Mouse (Mus musculus): ENCODE measurements around the gene Aldh3a1. TPM values are rescaled to one million over a fixed set of nuclear protein-coding genes. Genes with fewer than 3 reads are reported as not detected.
"Not testable (repeated sequence)": the region's sequence is repeated elsewhere in the genome, so short reads cannot be mapped to it uniquely, and the experiment has no call there.

Aldh3a1 gene
- polyA plus RNA-seq, 1 experiment from 2014 or later: 0.15 TPM

- H3K9me3 ChIP-seq (ENCODE audit: control insufficient read depth, low read length); ATAC-seq; H3K27me3 ChIP-seq (replicated peaks; ENCODE audit: control insufficient read depth, insufficient read depth, low read length); H3K27ac ChIP-seq (ENCODE audit: low read length); H3K36me3 ChIP-seq (ENCODE audit: control insufficient read depth, insufficient read depth): not testable (repeated sequence)
- peak overlapping the region; percentile 77 for H3K4me2 ChIP-seq (ENCODE audit: low read length)
- peak overlapping the region; percentile 100 for H3K4me3 ChIP-seq (replicated peaks; ENCODE audit: low read length)
- 14% methylated on average over 15 of the region's 15 CpGs for WGBS
- H3K9ac ChIP-seq (replicated peaks; ENCODE audit: low read depth, low read length): peak overlapping the region; percentile 100; the same call in 1 of the 2 replicates
- peaks cover 50% of the 10 kb centered on the region for H3K4me1 ChIP-seq (replicated peaks; ENCODE audit: control insufficient read depth, insufficient read depth, low read length)
Measured at GRCm38 (mm10) chr11:61173477-61173876, 33.9 kb upstream of the Aldh3a1 start.

DNA sequence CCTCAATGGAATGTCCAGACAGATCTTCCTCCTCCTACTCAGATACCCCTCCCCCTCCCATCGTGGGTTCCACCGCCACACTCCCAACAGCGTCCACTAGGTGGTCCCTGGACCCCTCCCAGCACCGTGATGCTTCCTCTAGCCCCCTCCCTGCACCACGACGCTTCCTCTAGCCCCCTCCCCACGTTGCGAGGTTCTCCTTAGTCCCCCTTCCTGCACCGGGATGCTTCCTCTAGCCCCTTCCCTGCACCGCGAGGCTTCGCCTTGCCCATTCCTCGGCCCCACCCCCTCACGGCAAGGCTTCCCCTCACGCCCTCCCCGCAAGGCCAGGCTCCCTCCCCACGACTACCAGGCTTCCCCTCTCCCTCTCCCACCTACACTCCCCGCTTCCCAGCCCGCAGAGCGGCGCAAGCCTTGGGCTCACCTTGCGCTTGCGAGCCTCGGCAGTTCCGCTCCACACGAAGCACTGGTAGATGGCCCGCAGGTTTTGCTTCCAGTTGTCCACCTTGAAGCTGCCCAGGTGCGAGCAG lies 33.0 kb upstream of the Aldh3a1 start:
- Histone ChIP-seq H3K4me2 (ENCODE audit: low read length) (peak overlapping the region; percentile 77), H3K4me3 (replicated peaks; ENCODE audit: low read length) (peak overlapping the region; percentile 100), H3K4me1 (replicated peaks; ENCODE audit: control insufficient read depth, insufficient read depth, low read length) (peaks cover 42% of the 10 kb centered on the region), H3K27me3 (replicated peaks; ENCODE audit: control insufficient read depth, insufficient read depth, low read length) (no peaks in the 10 kb centered on the region), H3K27ac (ENCODE audit: low read length) (peak overlapping the region; percentile 100), H3K9ac (replicated peaks; ENCODE audit: low read depth, low read length) (peak overlapping the region; percentile 100), H3K36me3 (ENCODE audit: control insufficient read depth, insufficient read depth) (no peaks in the 10 kb centered on the region), H3K9me3 (ENCODE audit: control insufficient read depth, low read length) (no peaks in the 10 kb centered on the region)
- ATAC-seq: peak; percentile 22
- WGBS: 0% methylated on average over 28 of the region's 28 CpGs

GRCm38 (mm10) chr11:61174821-61175658 lies 32.3 kb upstream of the Aldh3a1 start, which contains the start of gene Usp22:
TSS of gene Usp22 (minus strand) at chr11:61175055.
- Histone ChIP-seq H3K9me3 (ENCODE audit: control insufficient read depth, low read length) (no peaks in the 10 kb centered on the region), H3K4me1 (replicated peaks; ENCODE audit: control insufficient read depth, insufficient read depth, low read length) (peaks cover 38% of the 10 kb centered on the region), H3K36me3 (ENCODE audit: control insufficient read depth, insufficient read depth) (no peaks in the 10 kb centered on the region), H3K4me2 (ENCODE audit: low read length) (peak within 1 kb of the TSS; percentile 77), H3K9ac (replicated peaks; ENCODE audit: low read depth, low read length) (peak within 1 kb of the TSS; percentile 100), H3K4me3 (replicated peaks; ENCODE audit: low read length) (peak within 1 kb of the TSS; percentile 100), H3K27me3 (replicated peaks; ENCODE audit: control insufficient read depth, insufficient read depth, low read length) (no peaks in the 10 kb centered on the region), H3K27ac (ENCODE audit: low read length) (peak within 1 kb of the TSS; percentile 100)
- ATAC-seq: peak; percentile 95
- WGBS: under 1% methylated on average over 68 of the region's 69 CpGs

GRCm38 (mm10) chr11:61175778-61176177 lies 31.6 kb upstream of the Aldh3a1 start:
- Histone ChIP-seq H3K4me1 (replicated peaks; ENCODE audit: control insufficient read depth, insufficient read depth, low read length) (peaks cover 30% of the 10 kb centered on the region), H3K4me2 (ENCODE audit: low read length) (peak overlapping the region; percentile 30), H3K4me3 (replicated peaks; ENCODE audit: low read length) (no peak overlapping the region), H3K27ac (ENCODE audit: low read length) (peak overlapping the region; percentile 75), H3K9ac (replicated peaks; ENCODE audit: low read depth, low read length) (no peak overlapping the region), H3K36me3 (ENCODE audit: control insufficient read depth, insufficient read depth) (no peaks in the 10 kb centered on the region), H3K9me3 (ENCODE audit: control insufficient read depth, low read length) (no peaks in the 10 kb centered on the region), H3K27me3 (replicated peaks; ENCODE audit: control insufficient read depth, insufficient read depth, low read length) (no peaks in the 10 kb centered on the region)
- no peak for ATAC-seq
- WGBS: 76% methylated on average over 5 of the region's 5 CpGs

- Histone ChIP-seq H3K27ac (ENCODE audit: low read length) (peak overlapping the region; percentile 75), H3K36me3 (ENCODE audit: control insufficient read depth, insufficient read depth) (no peaks in the 10 kb centered on the region), H3K9me3 (ENCODE audit: control insufficient read depth, low read length) (no peaks in the 10 kb centered on the region), H3K4me2 (ENCODE audit: low read length) (no peak overlapping the region), H3K27me3 (replicated peaks; ENCODE audit: control insufficient read depth, insufficient read depth, low read length) (no peaks in the 10 kb centered on the region), H3K4me1 (replicated peaks; ENCODE audit: control insufficient read depth, insufficient read depth, low read length) (peaks cover 27% of the 10 kb centered on the region), H3K4me3 (replicated peaks; ENCODE audit: low read length) (no peak overlapping the region), H3K9ac (replicated peaks; ENCODE audit: low read depth, low read length) (no peak overlapping the region)
- ATAC-seq: no peak
- 88% methylated on average over 1 of the region's 1 CpGs for WGBS
Measured at GRCm38 (mm10) chr11:61176321-61176720, 31.0 kb upstream of the Aldh3a1 start.

- ATAC-seq: peak; percentile 38; the same call in 1 of the 2 replicates
- H3K27me3 ChIP-seq (replicated peaks; ENCODE audit: control insufficient read depth, insufficient read depth, low read length): no peaks in the 10 kb centered on the region
- no peaks in the 10 kb centered on the region for H3K36me3 ChIP-seq (ENCODE audit: control insufficient read depth, insufficient read depth)
- H3K4me2 ChIP-seq (ENCODE audit: low read length): no peak overlapping the region
- no peaks in the 10 kb centered on the region for H3K9me3 ChIP-seq (ENCODE audit: control insufficient read depth, low read length)
- H3K4me3 ChIP-seq (replicated peaks; ENCODE audit: low read length): no peak overlapping the region
- H3K4me1 ChIP-seq (replicated peaks; ENCODE audit: control insufficient read depth, insufficient read depth, low read length): peaks cover 6% of the 10 kb centered on the region
- 72% methylated on average over 3 of the region's 3 CpGs for WGBS
- H3K9ac ChIP-seq (replicated peaks; ENCODE audit: low read depth, low read length): no peak overlapping the region
- peak overlapping the region; percentile 81 for H3K27ac ChIP-seq (ENCODE audit: low read length)
Measured at GRCm38 (mm10) chr11:61180361-61180760, 27.0 kb upstream of the Aldh3a1 start.

GRCm38 (mm10) chr11:61181624-61182023 lies 25.7 kb upstream of the Aldh3a1 start:
- Histone ChIP-seq H3K27me3 (replicated peaks; ENCODE audit: control insufficient read depth, insufficient read depth, low read length) (no peaks in the 10 kb centered on the region), H3K4me1 (replicated peaks; ENCODE audit: control insufficient read depth, insufficient read depth, low read length) (peaks cover 2% of the 10 kb centered on the region; the same call in 1 of the 2 replicates), H3K4me3 (replicated peaks; ENCODE audit: low read length) (no peak overlapping the region), H3K9me3 (ENCODE audit: control insufficient read depth, low read length) (no peaks in the 10 kb centered on the region), H3K27ac (ENCODE audit: low read length) (no peak overlapping the region), H3K9ac (replicated peaks; ENCODE audit: low read depth, low read length) (no peak overlapping the region), H3K4me2 (ENCODE audit: low read length) (no peak overlapping the region), H3K36me3 (ENCODE audit: control insufficient read depth, insufficient read depth) (no peaks in the 10 kb centered on the region)
- ATAC-seq: no peak

GRCm38 (mm10) chr11:61183820-61184219 lies 23.5 kb upstream of the Aldh3a1 start:
- Histone ChIP-seq H3K27ac (ENCODE audit: low read length) (no peak overlapping the region), H3K4me1 (replicated peaks; ENCODE audit: control insufficient read depth, insufficient read depth, low read length) (peaks cover 2% of the 10 kb centered on the region; the same call in 1 of the 2 replicates), H3K4me3 (replicated peaks; ENCODE audit: low read length) (no peak overlapping the region), H3K27me3 (replicated peaks; ENCODE audit: control insufficient read depth, insufficient read depth, low read length) (no peaks in the 10 kb centered on the region), H3K9ac (replicated peaks; ENCODE audit: low read depth, low read length) (no peak overlapping the region), H3K36me3 (ENCODE audit: control insufficient read depth, insufficient read depth) (no peaks in the 10 kb centered on the region), H3K9me3 (ENCODE audit: control insufficient read depth, low read length) (no peaks in the 10 kb centered on the region), H3K4me2 (ENCODE audit: low read length) (no peak overlapping the region)
- no peak for ATAC-seq
- 75% methylated on average over 1 of the region's 1 CpGs for WGBS

- H3K4me3 ChIP-seq (replicated peaks; ENCODE audit: low read length): no peak overlapping the region
- no peak overlapping the region for H3K9ac ChIP-seq (replicated peaks; ENCODE audit: low read depth, low read length)
- ATAC-seq: no peak
- H3K4me2 ChIP-seq (ENCODE audit: low read length): no peak overlapping the region
- no peaks in the 10 kb centered on the region for H3K4me1 ChIP-seq (replicated peaks; ENCODE audit: control insufficient read depth, insufficient read depth, low read length)
- WGBS: 64% methylated on average over 2 of the region's 2 CpGs
- H3K9me3 ChIP-seq (ENCODE audit: control insufficient read depth, low read length): no peaks in the 10 kb centered on the region
- no peaks in the 10 kb centered on the region for H3K36me3 ChIP-seq (ENCODE audit: control insufficient read depth, insufficient read depth)
- no peak overlapping the region for H3K27ac ChIP-seq (ENCODE audit: low read length)
- H3K27me3 ChIP-seq (replicated peaks; ENCODE audit: control insufficient read depth, insufficient read depth, low read length): no peaks in the 10 kb centered on the region; the same call in 1 of the 2 replicates
Measured at GRCm38 (mm10) chr11:61190776-61191175, 16.6 kb upstream of the Aldh3a1 start.
